Mouse (Mus musculus): ENCODE data around the gene H3f3b.

H3f3b gene

GRCm38 (mm10) chr11:116027756-116028155 lies at the start of gene H3f3b:
Gene H3f3b (minus strand): TSS chr11:116027962.
- DNase-seq (ENCODE audit: low spot score in 2 of 2): no peak

GRCm38 (mm10) chr11:116076836-116077235 lies 49.1 kb upstream of the H3f3b start:
- DNase-seq (ENCODE audit: low spot score in 2 of 2): no peak

GRCm38 (mm10) chr11:116076266-116076540 lies 48.4 kb upstream of the H3f3b start:
- no peak for DNase-seq (ENCODE audit: low spot score in 2 of 2)

GRCm38 (mm10) chr11:116075539-116076265 lies 47.9 kb upstream of the H3f3b start:
- no peak for DNase-seq (ENCODE audit: low spot score in 2 of 2)

GRCm38 (mm10) chr11:116074436-116074991 lies 46.8 kb upstream of the H3f3b start:
- no peak for DNase-seq (ENCODE audit: low spot score in 2 of 2)

GRCm38 (mm10) chr11:116072608-116073007 lies 44.8 kb upstream of the H3f3b start:
- no peak for DNase-seq (ENCODE audit: low spot score in 2 of 2)

GRCm38 (mm10) chr11:116071510-116071909 lies 43.7 kb upstream of the H3f3b start:
- no peak for DNase-seq (ENCODE audit: low spot score in 2 of 2)

- no peak for DNase-seq (ENCODE audit: low spot score in 2 of 2)
Observed at GRCm38 (mm10) chr11:116065345-116065744, 37.6 kb upstream of the H3f3b start.

GRCm38 (mm10) chr11:116064187-116064867 lies 36.6 kb upstream of the H3f3b start:
- no peak for DNase-seq (ENCODE audit: low spot score in 2 of 2)

GRCm38 (mm10) chr11:116063562-116063961 lies 35.8 kb upstream of the H3f3b start:
- DNase-seq (ENCODE audit: low spot score in 2 of 2): no peak

GRCm38 (mm10) chr11:116062521-116062920 lies 34.8 kb upstream of the H3f3b start:
- DNase-seq (ENCODE audit: low spot score in 2 of 2): no peak

- DNase-seq (ENCODE audit: low spot score in 2 of 2): peak; percentile 57 to 70
Observed at GRCm38 (mm10) chr11:116061641-116062415, 34.1 kb upstream of the H3f3b start.

- no peak for DNase-seq (ENCODE audit: low spot score in 2 of 2)
Observed at GRCm38 (mm10) chr11:116060596-116060995, 32.8 kb upstream of the H3f3b start.

- no peak for DNase-seq (ENCODE audit: low spot score in 2 of 2)
Observed at GRCm38 (mm10) chr11:116059691-116060025, 31.9 kb upstream of the H3f3b start.

GRCm38 (mm10) chr11:116058868-116059690 lies 31.3 kb upstream of the H3f3b start:
- no peak for DNase-seq (ENCODE audit: low spot score in 2 of 2)

GRCm38 (mm10) chr11:116058022-116058614 lies 30.4 kb upstream of the H3f3b start:
- DNase-seq (ENCODE audit: low spot score in 2 of 2): peak; percentile 42 to 70

GRCm38 (mm10) chr11:116057237-116057881 lies 29.6 kb upstream of the H3f3b start:
- no peak for DNase-seq (ENCODE audit: low spot score in 2 of 2)

GRCm38 (mm10) chr11:116055873-116056272 lies 28.1 kb upstream of the H3f3b start:
- no peak for DNase-seq (ENCODE audit: low spot score in 2 of 2)

GRCm38 (mm10) chr11:116053510-116054229 lies 25.9 kb upstream of the H3f3b start:
- DNase-seq (ENCODE audit: low spot score in 2 of 2): no peak

GRCm38 (mm10) chr11:116050196-116050595 lies 22.4 kb upstream of the H3f3b start:
- DNase-seq (ENCODE audit: low spot score in 2 of 2): no peak
